Mouse (Mus musculus): ENCODE measurements around the gene Ckm.

Gene Ckm

DNA sequence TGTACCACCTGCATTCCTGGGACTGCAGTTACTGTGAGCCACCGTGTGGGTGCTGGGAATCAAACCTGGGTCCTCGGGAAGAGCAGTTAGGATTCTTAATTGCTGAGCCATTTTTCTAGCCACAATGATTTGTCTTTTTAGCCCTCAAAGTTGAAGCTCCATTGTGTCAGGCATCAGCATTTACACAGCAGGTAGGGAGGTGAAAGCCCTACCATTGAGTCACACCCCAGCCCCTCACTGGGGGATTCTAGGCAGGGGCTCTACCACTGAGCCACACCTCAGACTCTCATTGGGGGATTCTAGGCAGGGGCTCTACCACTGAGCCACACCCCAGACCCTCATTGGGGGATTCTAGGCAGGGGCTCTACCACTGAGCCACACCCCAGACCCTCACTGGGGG lies 31.7 kb downstream of the Ckm start:
- DNase-seq, result no peak

DNA sequence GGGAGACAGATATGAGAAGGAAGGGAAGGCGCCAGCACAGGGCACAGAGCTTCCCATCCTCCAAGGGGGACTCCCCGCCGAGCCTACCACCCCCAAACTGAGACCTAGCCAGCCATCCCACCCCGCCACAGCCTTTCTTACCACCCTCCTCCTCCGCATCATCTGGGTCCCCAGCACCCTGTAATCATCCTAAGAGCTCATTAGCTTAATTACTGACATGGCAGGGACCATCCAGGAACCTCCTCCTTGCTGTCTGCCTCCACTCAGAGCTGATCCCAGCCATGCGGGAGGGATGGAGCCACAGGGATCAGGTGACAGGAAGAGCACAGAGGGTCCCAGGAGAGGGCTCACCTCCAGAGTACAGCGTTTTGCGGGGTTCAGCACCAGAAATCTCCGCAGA lies 32.5 kb downstream of the Ckm start:
- no peak for DNase-seq

DNA sequence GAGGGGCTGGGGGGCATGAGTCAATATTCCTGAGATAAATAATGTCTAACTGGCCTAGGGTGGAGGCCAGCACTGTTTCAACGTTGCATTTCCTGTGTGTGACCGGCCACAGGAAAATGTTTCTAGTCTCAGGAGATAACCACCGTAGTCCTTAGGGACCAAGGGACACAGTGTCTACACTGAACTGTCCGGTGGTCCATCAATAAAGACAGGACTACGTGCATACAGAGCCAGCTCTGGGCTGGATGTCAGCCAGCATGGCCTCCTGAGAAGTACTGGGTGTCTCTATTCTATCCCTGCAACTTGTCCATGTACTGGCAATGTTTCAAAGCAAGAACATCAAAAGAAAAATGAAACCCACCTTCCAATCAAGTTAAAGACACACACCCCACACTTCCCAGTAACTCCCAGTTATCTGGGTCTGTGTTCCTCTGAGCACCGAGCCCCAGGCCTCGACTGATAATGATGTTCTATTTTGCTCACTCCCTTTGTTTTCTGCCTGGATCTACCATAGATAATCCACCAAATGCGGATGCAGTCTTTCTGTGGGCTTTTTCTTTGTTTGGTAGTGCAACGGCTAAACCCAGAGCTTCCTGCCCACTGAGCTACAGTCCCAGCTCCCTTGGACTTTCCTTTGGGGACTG lies 37.0 kb downstream of the Ckm start:
- no peak for DNase-seq

DNA sequence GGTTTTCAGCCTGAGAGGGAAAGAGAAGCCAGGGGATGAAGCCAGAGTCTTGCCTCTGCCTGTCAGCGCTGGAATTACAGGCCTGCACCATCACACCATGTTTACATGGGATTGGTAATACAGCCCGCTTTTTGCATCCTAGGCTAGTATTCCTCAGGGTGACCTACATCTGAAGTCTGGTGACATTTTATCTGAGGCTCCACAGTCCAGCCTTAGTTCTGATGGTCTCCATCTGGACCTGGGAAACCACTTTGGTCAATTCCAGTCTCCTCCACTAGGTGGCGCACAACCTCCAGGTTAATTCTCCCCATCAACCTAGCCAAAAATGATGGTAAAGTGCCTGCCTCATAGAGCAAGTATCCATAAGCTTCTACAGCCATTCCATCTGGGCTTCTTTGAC lies 38.8 kb downstream of the Ckm start:
- peak; percentile 89 for DNase-seq

- no peak for DNase-seq
These were observed 40.2 kb downstream of the Ckm start for GRCm38 (mm10) chr7:19444801-19445200.

- no peak for DNase-seq
These were observed 43.1 kb downstream of the Ckm start for GRCm38 (mm10) chr7:19447689-19448088.

DNA sequence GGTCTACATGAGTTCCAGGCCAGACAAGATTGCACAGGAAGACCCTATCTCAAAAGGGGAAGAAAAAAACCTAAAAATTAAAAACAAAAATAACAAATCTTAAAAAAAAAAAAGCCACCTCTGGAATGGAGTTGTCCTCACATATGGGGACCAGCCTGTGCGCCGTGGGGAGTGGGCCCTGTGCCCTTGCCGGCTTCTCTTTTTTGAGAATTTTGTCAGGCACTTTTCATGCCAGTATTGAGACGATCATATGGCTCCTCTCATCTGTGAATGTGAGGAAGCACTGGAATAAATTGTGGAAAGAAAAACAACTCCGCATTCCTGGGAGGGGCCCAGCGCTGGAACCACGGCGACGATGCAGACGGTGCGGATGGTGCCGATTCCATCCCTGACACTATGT lies 44.6 kb downstream of the Ckm start:
- no peak for DNase-seq

DNA sequence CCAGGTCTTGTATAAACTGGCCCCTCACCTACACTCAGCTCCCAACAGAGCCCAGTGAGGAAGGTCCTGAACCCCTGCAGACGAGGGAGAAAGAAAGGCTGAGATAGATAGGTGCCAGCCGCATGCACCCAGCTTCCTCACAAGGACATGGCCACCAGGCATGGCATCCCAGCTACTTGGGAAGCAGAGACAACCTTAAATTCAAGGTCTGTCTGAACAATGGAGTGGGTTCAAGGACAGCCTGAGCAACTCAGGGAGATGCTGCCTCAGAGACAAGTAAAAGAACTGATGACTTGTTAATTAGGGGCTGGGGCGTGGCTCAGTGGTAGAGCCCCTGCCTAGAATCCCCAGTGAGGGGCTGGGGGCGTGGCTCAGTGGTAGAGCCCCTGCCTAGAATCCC lies 50.6 kb downstream of the Ckm start:
- DNase-seq, result no peak

- no peak for DNase-seq
These were observed 51.4 kb downstream of the Ckm start for GRCm38 (mm10) chr7:19455819-19456495.

GRCm38 (mm10) chr7:19456628-19457027 lies 52.1 kb downstream of the Ckm start:
- DNase-seq, result no peak

- no peak for DNase-seq
These were observed 53.0 kb downstream of the Ckm start for GRCm38 (mm10) chr7:19457414-19458071.

DNA sequence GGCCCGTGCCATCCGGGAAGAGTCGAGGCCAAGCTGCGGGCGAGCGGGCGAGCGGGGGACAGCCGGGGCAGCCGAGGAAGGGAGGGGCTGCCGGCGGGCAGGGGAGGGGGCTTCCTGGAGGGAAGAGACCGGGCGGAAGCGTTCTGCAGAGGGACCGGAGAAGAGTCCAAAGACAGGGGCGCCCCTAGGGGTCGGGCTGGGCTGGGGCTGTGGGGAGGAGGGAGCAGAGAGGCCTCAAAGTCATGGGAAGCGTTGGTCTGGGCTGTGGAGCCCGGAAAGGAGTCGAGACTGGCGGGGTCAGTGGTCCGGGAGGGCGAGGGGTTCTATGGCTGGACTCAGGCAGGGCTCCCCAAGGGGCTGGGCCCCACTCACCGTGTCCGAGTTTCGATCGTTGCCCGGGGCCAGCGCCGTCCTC lies 53.5 kb downstream of the Ckm start:
- peak; percentile 68 for DNase-seq

DNA sequence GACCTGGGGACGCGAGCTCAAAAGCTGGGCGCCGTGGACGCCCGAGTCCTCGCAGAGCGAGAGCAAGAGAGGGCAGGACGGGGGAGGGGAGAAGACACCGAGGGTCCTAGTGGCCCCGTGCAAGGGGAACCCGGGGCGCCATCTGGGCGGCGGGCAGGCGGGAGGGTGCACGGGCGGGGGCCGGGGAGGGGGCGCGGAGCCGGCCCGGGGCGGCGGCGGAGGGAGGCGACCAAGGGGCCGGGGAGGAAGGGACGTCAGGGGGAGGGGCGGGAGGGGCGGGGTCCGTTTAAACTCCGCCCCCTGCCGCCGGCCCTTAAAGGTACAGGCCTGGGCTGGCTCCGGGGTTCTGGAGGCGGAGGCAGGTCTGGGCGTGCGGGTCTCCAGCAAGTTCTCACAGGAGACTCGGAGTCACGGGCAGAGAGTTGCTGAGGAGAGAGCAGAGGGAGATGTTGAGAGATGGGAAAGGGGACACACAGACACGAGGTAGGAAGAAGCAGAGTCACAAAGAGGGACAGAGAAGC lies 54.1 kb downstream of the Ckm start, which contains the start of gene Mark4:
TSS of gene Mark4 (minus strand) at position 231 of the 521 bp plus-strand sequence.
- DNase-seq, result peak; percentile 77

- no peak for DNase-seq
These were observed 54.7 kb downstream of the Ckm start for GRCm38 (mm10) chr7:19459144-19459870.

- DNase-seq, result no peak
These were observed 55.9 kb downstream of the Ckm start for GRCm38 (mm10) chr7:19460500-19460899.

DNA sequence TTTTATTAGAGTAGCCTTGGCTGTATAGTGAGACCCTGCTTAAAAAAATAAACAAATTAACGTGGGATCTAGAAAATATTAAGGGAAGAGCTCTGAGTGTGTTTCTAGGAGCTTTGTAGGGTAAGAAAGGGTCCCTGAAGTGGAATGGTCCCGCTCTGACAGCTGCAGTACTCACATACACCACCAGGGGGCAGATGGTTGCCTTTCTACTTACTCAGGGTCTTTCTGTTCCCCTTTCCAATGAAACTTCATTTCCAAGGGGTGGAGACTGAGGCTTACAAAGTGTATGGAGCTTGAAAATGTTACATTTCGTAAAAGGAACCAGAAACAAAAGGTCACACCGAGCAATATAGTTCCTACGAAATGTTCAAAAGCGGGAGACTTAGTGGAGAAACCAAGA lies 56.9 kb downstream of the Ckm start:
- DNase-seq, result peak; percentile 79

DNA sequence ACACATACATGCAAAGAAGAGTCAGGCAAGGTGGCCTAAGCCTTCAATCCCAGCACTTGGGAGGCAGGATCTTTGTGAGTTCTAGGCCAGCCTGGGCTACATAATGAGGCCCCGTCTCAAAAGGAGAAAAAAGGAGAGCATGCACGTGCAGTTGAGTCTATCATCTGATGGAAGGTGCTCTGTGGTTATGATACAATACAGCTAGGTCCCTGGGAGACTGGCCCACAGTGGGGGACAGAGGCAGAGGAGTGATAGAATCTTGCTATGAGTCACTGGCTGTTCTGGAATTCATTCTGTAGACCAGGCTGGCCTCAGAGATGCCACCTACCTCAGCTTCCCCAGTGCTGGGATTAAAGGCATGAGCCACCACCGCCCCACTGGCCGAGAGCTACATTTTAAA lies 57.9 kb downstream of the Ckm start:
- DNase-seq, result no peak

- no peak for DNase-seq
These were observed 58.4 kb downstream of the Ckm start, which contains the start of gene Exoc3l2 for GRCm38 (mm10) chr7:19462884-19463381. Gene Exoc3l2, plus strand, starts transcription at chr7:19463331.

DNA sequence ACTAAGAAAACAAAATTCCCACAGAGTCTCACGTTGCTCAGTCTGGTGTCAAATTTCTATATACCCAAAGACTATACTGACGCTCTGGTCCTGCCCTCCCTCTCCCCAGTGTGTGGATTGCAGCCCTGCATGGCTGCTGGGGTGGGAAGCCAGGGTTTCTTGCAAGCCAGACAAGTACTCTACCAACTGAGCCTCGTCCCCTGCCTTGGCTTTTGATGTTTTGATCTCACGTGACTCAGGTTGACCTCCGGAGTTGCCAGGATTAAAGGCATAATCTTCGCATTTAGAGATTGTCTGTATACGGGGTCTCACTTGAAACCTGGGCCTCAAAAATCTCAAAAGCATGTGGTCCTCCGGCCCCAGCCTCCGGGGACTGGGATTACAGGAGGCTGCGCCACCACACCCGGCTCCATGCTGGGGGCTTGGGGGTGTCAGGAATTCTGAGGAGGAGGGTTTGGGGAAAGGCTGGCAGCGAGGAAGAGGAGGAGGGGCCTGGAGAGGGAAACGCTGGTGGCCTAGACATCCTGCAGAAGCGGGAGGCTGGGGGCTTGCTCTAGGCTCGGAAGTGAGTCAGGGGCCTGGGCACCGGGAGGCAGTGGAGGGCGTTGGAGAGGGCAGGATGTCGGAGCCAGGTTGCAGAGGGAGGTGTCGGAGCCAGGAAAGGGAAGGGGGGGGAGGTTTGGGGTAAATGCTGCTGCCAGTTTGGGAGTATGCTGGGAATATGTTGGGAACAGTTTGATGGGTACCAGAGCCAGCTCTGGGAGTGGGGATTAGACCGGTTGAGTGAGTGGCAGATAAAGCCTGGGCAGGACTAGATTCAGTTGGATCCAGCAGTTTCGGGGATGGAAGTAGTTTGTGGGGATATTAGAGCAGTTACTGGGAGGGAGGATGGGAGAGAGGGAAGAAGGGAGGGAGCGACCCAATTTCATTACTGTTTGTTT lies 60.1 kb downstream of the Ckm start:
- no peak for DNase-seq

DNA sequence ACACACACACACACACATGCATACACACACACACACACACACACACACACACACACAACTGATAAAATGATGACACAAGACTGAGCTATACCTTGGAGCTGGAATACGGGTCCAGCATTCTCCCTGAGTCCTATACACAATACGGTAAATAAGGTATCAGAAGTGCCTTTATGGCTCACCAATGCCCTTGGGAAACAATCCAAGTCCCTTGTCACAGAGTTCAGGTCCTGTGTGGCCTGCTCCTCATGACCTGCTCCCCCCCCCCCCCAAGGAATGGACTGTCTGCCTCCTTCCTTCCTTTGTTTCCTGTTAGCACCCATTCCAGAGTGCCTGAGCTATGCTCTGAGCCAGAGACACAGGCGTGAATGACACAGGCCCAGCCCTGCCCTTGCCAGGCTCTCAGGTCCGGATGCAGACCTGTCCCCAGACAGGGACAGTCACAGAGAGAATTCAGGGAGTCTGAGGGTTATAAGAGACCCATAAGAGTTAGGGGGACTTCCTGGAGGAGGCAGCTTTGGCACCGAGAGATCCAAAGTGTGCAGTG lies 62.1 kb downstream of the Ckm start:
- no peak for DNase-seq

GRCm38 (mm10) chr7:19467638-19468037 lies 63.1 kb downstream of the Ckm start:
- DNase-seq, result no peak

DNA sequence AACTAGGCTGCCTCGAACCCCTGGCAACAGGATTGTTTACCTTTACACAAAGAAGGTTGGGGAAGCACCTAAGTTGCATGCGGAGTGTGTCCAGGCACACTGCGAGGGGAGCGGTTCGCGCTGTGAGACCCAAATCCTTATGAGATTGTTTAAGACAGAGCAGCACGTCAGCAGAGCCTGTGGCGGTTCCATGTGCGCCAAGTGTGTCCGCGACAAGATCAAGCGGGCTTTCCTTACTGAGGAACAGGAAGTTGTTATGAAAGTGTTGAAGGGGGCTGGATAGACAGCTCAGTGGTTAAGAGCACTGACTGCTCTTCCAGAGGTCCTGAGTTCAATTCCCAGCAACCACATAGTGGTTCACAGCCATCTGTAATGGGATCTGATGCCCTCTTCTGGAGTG lies 63.7 kb downstream of the Ckm start:
- DNase-seq, result no peak
